Mouse (Mus musculus): ENCODE results near the gene Il1rn. TPM values are rescaled to one million over a fixed set of nuclear protein-coding genes. Genes with fewer than 3 reads are reported as not detected.
A peak's percentile ranks its signal among the peaks of the same experiment; 100 is the strongest.

Il1rn gene
- polyA plus RNA-seq, 1 experiment from 2014 or later: 0.09 TPM

DNA sequence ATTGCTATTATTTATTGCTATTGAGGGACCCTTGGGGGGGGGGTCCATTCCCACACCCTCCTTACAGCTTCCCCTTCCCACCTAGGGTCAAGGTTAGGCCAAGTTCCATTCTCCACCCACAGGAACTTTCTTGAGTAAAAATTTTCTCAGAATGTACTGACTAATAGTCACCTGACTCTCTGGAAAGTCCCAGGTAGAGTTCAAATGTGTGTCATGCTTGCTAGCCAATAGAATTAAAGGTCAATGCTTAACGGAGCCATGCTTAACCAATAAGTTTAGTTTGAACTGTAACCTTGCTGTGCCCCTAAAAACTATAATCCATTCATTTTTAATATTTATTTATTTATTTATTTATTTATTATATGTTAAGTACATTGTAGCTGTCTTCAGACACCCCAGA, 22.7 kb downstream of the Il1rn start:
- Histone ChIP-seq H3K4me2 (no peak overlapping the region), H3K9ac (no peak overlapping the region), H3K27me3 (ENCODE audit: insufficient read depth, low read length) (no peaks in the 10 kb centered on the region), H3K27ac (ENCODE audit: low read depth) (no peak overlapping the region), H3K4me3 (ENCODE audit: low read depth, low read length) (no peak overlapping the region), H3K9me3 (ENCODE audit: low read depth, low read length) (no peaks in the 10 kb centered on the region), H3K36me3 (ENCODE audit: insufficient read depth) (no peaks in the 10 kb centered on the region), H3K4me1 (ENCODE audit: insufficient read depth) (no peaks in the 10 kb centered on the region)
- ATAC-seq (ENCODE audit: insufficient read depth) (no peak), DNase-seq (no peak)
- WGBS: 93% methylated on average over 1 of the region's 1 CpGs
- no peak for TF ChIP-seq CTCF (IDR thresholded peaks at IDR 0.05; ENCODE audit: low read depth)

DNA sequence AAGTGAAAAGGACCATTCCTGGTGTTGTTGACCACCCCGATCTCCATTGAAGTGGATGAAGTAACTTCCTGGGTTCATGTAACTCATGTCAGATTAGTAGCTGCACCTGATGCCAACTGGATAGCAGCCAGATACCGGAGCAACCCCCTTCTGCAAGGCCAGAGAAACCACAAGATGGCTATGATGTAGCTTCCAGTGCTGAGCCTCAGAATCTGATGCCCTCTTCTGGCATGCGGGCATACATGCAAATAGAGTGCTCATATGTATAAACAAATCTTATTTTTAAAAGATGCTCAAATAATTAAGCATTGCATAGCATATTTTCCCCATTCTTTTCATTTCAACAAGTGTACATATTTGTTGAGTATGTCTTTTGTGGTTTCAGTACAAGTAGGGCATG, 27.2 kb downstream of the Il1rn start:
- 73% methylated on average over 3 of the region's 3 CpGs for WGBS
- Histone ChIP-seq H3K4me2 (no peak overlapping the region), H3K4me1 (ENCODE audit: insufficient read depth) (no peaks in the 10 kb centered on the region), H3K9ac (no peak overlapping the region), H3K9me3 (ENCODE audit: low read depth, low read length) (no peaks in the 10 kb centered on the region), H3K27ac (ENCODE audit: low read depth) (no peak overlapping the region), H3K27me3 (ENCODE audit: insufficient read depth, low read length) (no peaks in the 10 kb centered on the region), H3K36me3 (ENCODE audit: insufficient read depth) (no peaks in the 10 kb centered on the region), H3K4me3 (ENCODE audit: low read depth, low read length) (no peak overlapping the region)
- TF ChIP-seq CTCF (IDR thresholded peaks at IDR 0.05; ENCODE audit: low read depth): no peak
- DNase-seq (no peak), ATAC-seq (ENCODE audit: insufficient read depth) (no peak)

DNA sequence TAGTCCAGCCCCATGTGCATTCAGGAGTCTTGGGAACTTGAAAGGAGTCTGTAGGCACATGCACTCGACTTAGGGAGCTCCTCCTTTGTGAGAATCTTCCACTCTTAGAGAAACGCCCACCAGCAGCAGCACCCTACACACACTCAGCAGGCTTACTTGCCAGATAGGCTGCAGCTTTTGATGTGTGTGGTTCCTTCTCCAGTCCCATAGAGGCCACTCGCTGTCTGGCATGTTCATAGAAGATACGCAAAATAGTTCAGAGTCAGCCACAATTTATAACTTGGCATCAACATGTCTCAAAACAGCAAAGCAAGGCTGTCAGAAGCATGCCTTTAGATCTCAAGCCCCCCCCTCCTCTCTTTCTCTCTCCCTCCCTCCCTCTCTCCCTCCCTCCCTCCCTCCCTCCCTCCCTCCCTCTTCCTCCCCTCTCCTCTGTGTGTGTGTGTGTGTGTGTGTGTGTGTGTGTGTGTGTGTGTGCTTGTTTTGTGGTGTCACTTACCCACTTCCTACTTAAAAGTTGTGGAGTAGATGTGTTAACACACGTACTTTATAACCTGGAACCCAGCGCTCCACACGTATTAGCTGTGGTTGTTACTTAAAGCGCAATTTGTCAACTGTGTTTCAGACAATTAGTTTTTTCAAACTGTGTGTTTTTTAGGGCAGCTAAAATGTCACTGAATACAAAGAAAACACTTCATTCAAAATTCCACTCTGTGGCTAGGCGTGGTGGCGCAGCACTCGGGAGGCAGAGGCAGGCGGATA, 29.7 kb downstream of the Il1rn start:
- DNase-seq (no peak), ATAC-seq (ENCODE audit: insufficient read depth) (no peak)
- WGBS: 62% methylated on average over 12 of the region's 12 CpGs
- no peaks in the 10 kb centered on the region for H3K27me3 ChIP-seq (ENCODE audit: insufficient read depth, low read length)
- no peak overlapping the region for H3K27ac ChIP-seq (ENCODE audit: low read depth)
- no peak overlapping the region; the same call in 1 of the 2 replicates for H3K4me2 ChIP-seq
- TF ChIP-seq CTCF (IDR thresholded peaks at IDR 0.05; ENCODE audit: low read depth): no peak
- H3K9ac ChIP-seq: no peak overlapping the region
- H3K4me1 ChIP-seq (ENCODE audit: insufficient read depth): no peaks in the 10 kb centered on the region
- H3K4me3 ChIP-seq (ENCODE audit: low read depth, low read length): no peak overlapping the region
- no peaks in the 10 kb centered on the region for H3K9me3 ChIP-seq (ENCODE audit: low read depth, low read length)
- no peaks in the 10 kb centered on the region for H3K36me3 ChIP-seq (ENCODE audit: insufficient read depth)

DNA sequence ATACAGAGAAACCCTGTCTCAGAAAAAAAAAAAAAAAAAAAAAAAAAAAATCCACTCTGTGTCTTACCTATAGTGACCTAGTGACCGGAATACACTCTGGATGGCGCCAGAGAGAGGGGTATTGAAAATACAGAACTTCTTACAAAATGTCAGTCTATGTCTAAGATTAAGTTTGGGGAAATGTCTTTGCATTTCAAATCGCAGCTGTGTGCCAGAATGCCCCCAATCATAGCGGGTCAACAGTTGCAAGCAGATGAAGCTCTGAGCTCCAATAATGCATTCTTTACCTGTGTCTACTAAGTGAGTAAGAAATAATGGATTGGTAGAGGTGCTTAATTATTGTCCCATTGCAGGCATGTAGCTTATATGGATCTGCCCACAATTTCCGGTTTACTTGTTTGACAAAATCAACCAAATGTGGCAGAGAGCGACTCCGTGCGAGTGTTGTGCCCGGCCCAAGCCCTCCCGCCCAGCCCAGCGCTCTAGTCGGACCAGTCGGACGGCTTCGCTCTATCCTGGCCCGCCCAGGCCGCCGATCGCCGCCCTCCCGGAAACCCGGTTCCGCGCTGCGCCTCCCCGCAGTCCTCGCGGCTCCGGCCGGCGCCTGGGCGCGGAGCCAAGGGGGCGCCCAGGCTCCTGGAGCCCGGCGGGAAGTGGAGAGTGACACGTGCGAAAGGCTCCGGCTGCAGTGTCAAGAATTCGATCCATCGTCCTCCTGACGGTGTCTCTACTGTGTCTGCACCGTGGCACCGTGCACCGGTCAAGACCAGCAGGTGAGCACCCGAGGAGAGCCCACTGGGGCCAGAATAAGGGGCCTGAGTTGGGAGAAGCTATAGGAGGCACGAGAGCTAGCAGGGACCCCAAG, 30.6 kb downstream of the Il1rn start, which contains the start of gene Psd4:
Psd4 (plus strand) TSS at position 551 of the 865 bp plus-strand sequence.
- H3K27me3 ChIP-seq (ENCODE audit: insufficient read depth, low read length): no peaks in the 10 kb centered on the region
- 3% methylated on average over 47 of the region's 47 CpGs for WGBS
- no peaks in the 10 kb centered on the region for H3K9me3 ChIP-seq (ENCODE audit: low read depth, low read length)
- DNase-seq (peak; percentile 89), ATAC-seq (ENCODE audit: insufficient read depth) (peak; percentile 99)
- peak within 1 kb of the TSS; percentile 29 for H3K4me3 ChIP-seq (ENCODE audit: low read depth, low read length)
- H3K27ac ChIP-seq (ENCODE audit: low read depth): no peak within 1 kb of the TSS
- H3K4me1 ChIP-seq (ENCODE audit: insufficient read depth): no peaks in the 10 kb centered on the region
- H3K9ac ChIP-seq: peak within 1 kb of the TSS; percentile 17
- TF ChIP-seq CTCF (IDR thresholded peaks at IDR 0.05; ENCODE audit: low read depth): 0 out of 2 replicates have a peak, but pooled peaks have one; percentile 1
- H3K36me3 ChIP-seq (ENCODE audit: insufficient read depth): no peaks in the 10 kb centered on the region
- H3K4me2 ChIP-seq: peak within 1 kb of the TSS; percentile 66

DNA sequence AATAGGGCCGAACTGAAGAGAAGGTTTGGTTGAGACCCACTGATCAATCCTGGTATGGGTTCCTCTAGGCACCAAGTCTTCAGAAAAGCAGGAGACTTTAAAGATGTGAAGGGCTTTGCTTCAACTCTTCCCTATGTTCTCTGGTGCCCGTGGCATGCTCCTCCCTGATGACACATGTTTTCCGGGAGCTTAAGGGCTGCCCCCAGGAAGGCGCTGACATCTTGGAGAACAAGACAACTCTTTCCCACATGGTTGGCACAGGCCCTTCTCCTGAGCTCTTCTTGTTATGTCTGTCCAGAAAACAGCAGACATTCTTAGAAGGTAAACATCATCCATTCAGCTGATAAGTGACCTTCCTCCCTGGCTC, 31.2 kb downstream of the Il1rn start:
- TF ChIP-seq CTCF (IDR thresholded peaks at IDR 0.05; ENCODE audit: low read depth): no peak
- Histone ChIP-seq H3K27ac (ENCODE audit: low read depth) (no peak overlapping the region), H3K4me2 (peak overlapping the region; percentile 66), H3K9me3 (ENCODE audit: low read depth, low read length) (no peaks in the 10 kb centered on the region), H3K9ac (peak overlapping the region; percentile 17; the same call in 1 of the 2 replicates), H3K4me1 (ENCODE audit: insufficient read depth) (no peaks in the 10 kb centered on the region), H3K27me3 (ENCODE audit: insufficient read depth, low read length) (no peaks in the 10 kb centered on the region), H3K36me3 (ENCODE audit: insufficient read depth) (no peaks in the 10 kb centered on the region), H3K4me3 (ENCODE audit: low read depth, low read length) (peak overlapping the region; percentile 29)
- DNase-seq: no peak
- ATAC-seq (ENCODE audit: insufficient read depth): no peak
- 57% methylated on average over 4 of the region's 4 CpGs for WGBS

DNA sequence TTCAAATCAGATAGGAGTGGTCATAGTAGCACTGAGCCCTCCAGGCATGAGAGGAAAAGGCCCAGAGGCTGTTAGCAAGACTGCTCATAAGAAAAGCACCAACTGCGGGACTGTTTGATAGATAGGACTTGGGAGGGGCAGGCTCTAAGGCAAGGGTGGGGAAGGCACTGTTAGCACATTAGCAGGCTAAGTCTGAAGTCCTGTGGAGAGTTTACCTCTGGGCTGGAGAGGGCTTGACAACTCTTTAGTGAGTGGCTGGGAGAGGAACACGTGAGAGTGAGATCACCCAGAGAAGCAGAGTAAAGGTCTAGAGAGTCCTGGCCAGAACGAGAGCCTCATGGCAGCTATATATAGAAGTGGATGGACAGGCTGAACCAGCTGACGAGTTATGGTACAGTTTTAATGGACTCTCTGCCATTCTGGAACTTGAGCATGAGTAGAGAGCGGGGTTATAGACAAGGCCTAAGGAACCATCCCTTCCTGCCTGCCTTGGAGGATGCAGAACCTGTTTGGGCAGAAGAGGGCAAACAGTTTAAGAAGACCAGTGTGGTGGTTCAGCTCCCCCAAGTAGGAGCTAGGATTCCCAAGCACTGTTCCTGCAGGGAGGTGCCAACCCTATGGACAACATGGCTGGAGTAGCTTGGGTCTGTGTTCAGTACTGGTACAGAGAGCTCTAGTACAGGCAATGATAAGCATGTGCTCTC, 42.2 kb downstream of the Il1rn start:
- no peak for DNase-seq
- no peak overlapping the region for H3K9ac ChIP-seq
- no peaks in the 10 kb centered on the region for H3K36me3 ChIP-seq (ENCODE audit: insufficient read depth)
- WGBS: 60% methylated on average over 5 of the region's 5 CpGs
- no peak for TF ChIP-seq CTCF (IDR thresholded peaks at IDR 0.05; ENCODE audit: low read depth)
- peak; percentile 49; the same call in 1 of the 2 replicates for ATAC-seq (ENCODE audit: insufficient read depth)
- no peaks in the 10 kb centered on the region for H3K4me1 ChIP-seq (ENCODE audit: insufficient read depth)
- no peaks in the 10 kb centered on the region for H3K9me3 ChIP-seq (ENCODE audit: low read depth, low read length)
- no peak overlapping the region for H3K4me2 ChIP-seq
- no peaks in the 10 kb centered on the region for H3K27me3 ChIP-seq (ENCODE audit: insufficient read depth, low read length)
- H3K27ac ChIP-seq (ENCODE audit: low read depth): no peak overlapping the region
- no peak overlapping the region for H3K4me3 ChIP-seq (ENCODE audit: low read depth, low read length)

All from lung, embryonic 14.5 days (tissue).